Mouse (Mus musculus): ENCODE measurements around the gene Cenpo.
"Not testable (repeated sequence)": the region's sequence is repeated elsewhere in the genome, so short reads cannot be mapped to it uniquely, and the experiment has no call there.

Gene Cenpo

GRCm38 (mm10) chr12:4233572-4234508 is at the start of gene Cenpo, which contains the start of gene Ptrhd1:
TSS of gene Cenpo (minus strand) at chr12:4234294.
TSS of gene Ptrhd1 (plus strand) at chr12:4234027.
- in situ Hi-C loops (cut with MboI): no loop called here

- in situ Hi-C loops (cut with MboI): no loop called here
These were observed 45.8 kb upstream of the Cenpo start for GRCm38 (mm10) chr12:4279878-4280277.

- in situ Hi-C loops (cut with MboI): no loop called here
These were observed 45.1 kb upstream of the Cenpo start for GRCm38 (mm10) chr12:4278978-4279755.

- in situ Hi-C loops (cut with MboI): no loop called here
These were observed 37.0 kb upstream of the Cenpo start for GRCm38 (mm10) chr12:4271078-4271477.

GRCm38 (mm10) chr12:4267765-4268164 is 33.7 kb upstream of the Cenpo start:
- in situ Hi-C loops (cut with MboI): no loop called here

- in situ Hi-C loops (cut with MboI): no loop called here
These were observed 18.9 kb upstream of the Cenpo start for GRCm38 (mm10) chr12:4252742-4253655.

GRCm38 (mm10) chr12:4249786-4250185 is 15.7 kb upstream of the Cenpo start:
- in situ Hi-C loops (cut with MboI): no loop called here

GRCm38 (mm10) chr12:4245742-4246141 is 11.6 kb upstream of the Cenpo start:
- in situ Hi-C loops (cut with MboI): no loop called here

- in situ Hi-C loops (cut with MboI): no loop called here
These were observed 9.7 kb upstream of the Cenpo start for GRCm38 (mm10) chr12:4243805-4244204.

GRCm38 (mm10) chr12:4240281-4240680 is 6.2 kb upstream of the Cenpo start:
- in situ Hi-C loops (cut with MboI): not testable (repeated sequence)

- in situ Hi-C loops (cut with MboI): no loop called here
These were observed 3.4 kb upstream of the Cenpo start for GRCm38 (mm10) chr12:4237481-4237880.

GRCm38 (mm10) chr12:4232777-4233176 is 1.3 kb downstream of the Cenpo start:
- in situ Hi-C loops (cut with MboI): no loop called here

- in situ Hi-C loops (cut with MboI): no loop called here
These were observed 3.9 kb downstream of the Cenpo start for GRCm38 (mm10) chr12:4230156-4230555.

GRCm38 (mm10) chr12:4212908-4213307 is 21.2 kb downstream of the Cenpo start:
- in situ Hi-C loops (cut with MboI): no loop called here

- in situ Hi-C loops (cut with MboI): no loop called here
These were observed 22.9 kb downstream of the Cenpo start for GRCm38 (mm10) chr12:4211174-4211573.

- in situ Hi-C loops (cut with MboI): no loop called here
These were observed 24.9 kb downstream of the Cenpo start for GRCm38 (mm10) chr12:4209196-4209595.

- in situ Hi-C loops (cut with MboI): no loop called here
These were observed 25.5 kb downstream of the Cenpo start for GRCm38 (mm10) chr12:4208405-4209133.

GRCm38 (mm10) chr12:4206106-4206505 is 28.0 kb downstream of the Cenpo start:
- in situ Hi-C loops (cut with MboI): no loop called here

- in situ Hi-C loops (cut with MboI): no loop called here
These were observed 31.9 kb downstream of the Cenpo start for GRCm38 (mm10) chr12:4202206-4202605.

GRCm38 (mm10) chr12:4201454-4202200 is 32.5 kb downstream of the Cenpo start:
- in situ Hi-C loops (cut with MboI): no loop called here

Measured in mature B cell (primary cell).